Mouse (Mus musculus) kidney, adult 10 weeks (tissue): Measurements from ENCODE around the gene Vmn1r169. TPM values are rescaled to one million over a fixed set of nuclear protein-coding genes. Genes with fewer than 3 reads are reported as not detected.

ENCODE experiments used
- polyA plus RNA-seq: library from polyadenylated mRNA; stranded (reverse); fragments of 350-450 nt; fragmentation: Illumina TruSeq; extraction: RNeasy Lipid Tissue Mini Kit (QIAGEN cat#74804); gene quantifications from one replicate; pipeline ENCODE4 v1.2.3, GENCODE M21; 2014; ENCODE audit warnings: low read depth, low replicate concordance

The Vmn1r169 gene
- polyA plus RNA-seq: not detected

GRCm38 (mm10) chr7:23575226-23575625 lies at the start of gene Vmn1r169:
Gene Vmn1r169, plus strand, starts transcription at chr7:23575526.

GRCm38 (mm10) chr7:23539432-23539831 lies 35.9 kb upstream of the Vmn1r169 start, which contains the start of gene Vmn1r168:
Gene Vmn1r168, plus strand, starts transcription at chr7:23539732.

GRCm38 (mm10) chr7:23605875-23606274 lies 30.5 kb downstream of the Vmn1r169 start, which contains the start of gene Vmn1r170:
Gene Vmn1r170, plus strand, starts transcription at chr7:23606175.

Other genes starting within 250 kb of the Vmn1r169 start
- gene Nlrp5, start 189.6 kb upstream of the Vmn1r169 start, polyA plus RNA-seq: not detected
- not detected for gene Vmn1r167, start 68.3 kb upstream of the Vmn1r169 start, polyA plus RNA-seq
- gene Vmn1r168, start 35.8 kb upstream of the Vmn1r169 start, polyA plus RNA-seq: not detected
- gene Vmn1r170, start 30.6 kb downstream of the Vmn1r169 start, polyA plus RNA-seq: not detected
- gene Vmn1r171, start 55.2 kb downstream of the Vmn1r169 start, polyA plus RNA-seq: not detected
- not detected for gene Vmn1r172, start 82.8 kb downstream of the Vmn1r169 start, polyA plus RNA-seq
- gene Vmn1r173, start 125.2 kb downstream of the Vmn1r169 start, polyA plus RNA-seq: not detected
- not detected for gene Vmn1r174, start 176.7 kb downstream of the Vmn1r169 start, polyA plus RNA-seq
- gene Vmn1r175, start 235.1 kb downstream of the Vmn1r169 start, polyA plus RNA-seq: not detected